ENCODE assay signal across 26 mouse cellular contexts in genomic region chr2:132257350-132258068, GRCm38 (mm10). TPM values are rescaled to one million over a fixed set of nuclear protein-coding genes. Genes with fewer than 3 reads are reported as not detected.
A peak's percentile ranks its signal among the peaks of the same experiment; 100 is the strongest.
DNase-seq lines count a peak whose midpoint lies in the region; ATAC-seq and TF ChIP-seq lines count a peak whose summit lies in the region.
"Had no signal": no experiment of that assay in that cellular context is flagged by ENCODE, and none has a peak within 500 bp of the region (broad histone marks: within the 10 kb centered on the region; RNA-seq: fewer than 3 reads in every experiment).

No protein-coding gene starts in this region.

- H3K36me3 ChIP-seq in E14TG2a.4 (ENCODE audit: insufficient read depth, low read length): peaks cover 15% of the 10 kb centered on the region
- H3K36me3 ChIP-seq in heart, embryonic 12.5 days: no peaks in the 10 kb centered on the region

- peak overlapping the region; percentile 39; the same call in 1 of the 2 replicates for H3K4me3 ChIP-seq in E14TG2a.4 (replicated peaks; ENCODE audit: low read length)
- H3K4me3 ChIP-seq in heart, embryonic 12.5 days: no peak overlapping the region
- H3K4me3 ChIP-seq: forebrain, embryonic 10.5 days; gastrocnemius, adult 2 months; heart, embryonic 13.5 days had no signal

- no peak for TF ChIP-seq CTCF in E14TG2a.4 (conservative IDR thresholded peaks at IDR 0.05; ENCODE audit: low read length)

- DNase-seq in 3T3-L1 (ENCODE audit: low read depth, low spot score): peak; percentile 81
- DNase-seq in NIH3T3 (ENCODE audit: low read depth): peak; percentile 51
- no peak for DNase-seq in Muller cell, postnatal 12 days (ENCODE audit: inconsistent ontology term)
- DNase-seq in gastrocnemius, postnatal 36 days: no peak
- DNase-seq: adrenal gland, adult 8-10 months; adrenal gland, postnatal 25 days; cerebellum, adult 11-12 months; cerebellum, adult 8-10 months; cerebellum, postnatal 10 days; cerebellum, postnatal 36 days; forebrain, postnatal 0 days; gastrocnemius, adult 2 months; gastrocnemius, postnatal 25 days; heart, postnatal 14 days; heart, postnatal 4 days; kidney, adult 18-20 months had no signal

- H3K9ac ChIP-seq in heart, embryonic 12.5 days: no peak overlapping the region
- H3K9ac ChIP-seq: forebrain, postnatal 0 days; heart, embryonic 13.5 days; hindbrain, embryonic 14.5 days had no signal

- ATAC-seq in heart, embryonic 12.5 days (ENCODE audit: insufficient number of reproducible peaks, low FRiP score): no peak
- ATAC-seq: activated CD4-positive, CD25-positive, alpha-beta regulatory T cell, adult 4 months; forebrain, embryonic 14.5 days; forebrain, postnatal 0 days; hindbrain, postnatal 0 days; inflammation-experienced regulatory T-cells, adult 6 months; intestine, embryonic 16.5 days had no signal

- H3K27me3 ChIP-seq in E14TG2a.4 (ENCODE audit: insufficient read depth, low read length): no peaks in the 10 kb centered on the region
- H3K27me3 ChIP-seq in heart, embryonic 12.5 days (replicated peaks): no peaks in the 10 kb centered on the region
- H3K27me3 ChIP-seq: heart, embryonic 13.5 days had no signal

- intact Hi-C loops in gastrocnemius, postnatal 36 days (cut with DNase I): no loop called here

- peaks cover 72% of the 10 kb centered on the region for H3K4me1 ChIP-seq in E14TG2a.4 (replicated peaks; ENCODE audit: low read depth, low read length)
- 0 out of 2 replicates have a peak, but pooled peaks cover 3% of the 10 kb centered on the region for H3K4me1 ChIP-seq in heart, embryonic 12.5 days (replicated peaks)

- H3K9me3 ChIP-seq in E14TG2a.4 (ENCODE audit: low read length): no peaks in the 10 kb centered on the region
- no peaks in the 10 kb centered on the region for H3K9me3 ChIP-seq in heart, embryonic 12.5 days (replicated peaks)
- H3K9me3 ChIP-seq: forebrain, embryonic 10.5 days; heart, embryonic 13.5 days had no signal

- WGBS in heart, embryonic 12.5 days: 86% methylated on average over 6 of the region's 6 CpGs

- no peak overlapping the region for H3K27ac ChIP-seq in heart, embryonic 12.5 days (ENCODE audit: poor library complexity, severe bottlenecking)
- H3K27ac ChIP-seq: forebrain, embryonic 10.5 days; gastrocnemius, adult 2 months; heart, embryonic 13.5 days; hindbrain, embryonic 14.5 days; hindbrain, postnatal 0 days had no signal

- H3K4me2 ChIP-seq in heart, embryonic 12.5 days: no peak overlapping the region
- H3K4me2 ChIP-seq: heart, embryonic 13.5 days; hindbrain, embryonic 14.5 days had no signal

RNA-seq across cellular contexts. Expression of gene Pcna, which starts 4.4 kb away (rescaled TPM):
- polyA plus RNA-seq in heart, embryonic 12.5 days (2016; fragmentation: Nextera tagmentation; extraction: Ambion mirVana): 172 and 177 TPM in 2 replicates
- 10 to 100 TPM; 19.7 to 20.7 TPM for total RNA-seq in gastrocnemius, postnatal 36 days (2021)

RNA-seq across cellular contexts. Expression of gene Cds2, which starts 5.4 kb away (rescaled TPM):
- 18.9 and 21.0 TPM in 2 replicates for polyA plus RNA-seq in heart, embryonic 12.5 days (2016; fragmentation: Nextera tagmentation; extraction: Ambion mirVana)
- total RNA-seq in gastrocnemius, postnatal 36 days (2021): 10 to 100 TPM; 14.4 to 15.0 TPM

RNA-seq across cellular contexts. Expression of gene Tmem230, which starts 9.9 kb away (rescaled TPM):
- polyA plus RNA-seq in heart, embryonic 12.5 days (2016; fragmentation: Nextera tagmentation; extraction: Ambion mirVana): 40.3 and 40.7 TPM in 2 replicates
- total RNA-seq in gastrocnemius, postnatal 36 days (2021): 10 to 100 TPM; 18.1 to 22.8 TPM

Comparison
In these comparisons a context has a peak if more than half of its experiments do, and no peak if none do; other contexts are left out.
1. DNase-seq: peak in 3T3-L1 (single experiment) and NIH3T3 (single experiment); none in Muller cell, postnatal 12 days (single experiment) and gastrocnemius, postnatal 36 days (0 of 2).